Mouse (Mus musculus): ENCODE data around the gene Cblb. TPM values are rescaled to one million over a fixed set of nuclear protein-coding genes. Genes with fewer than 3 reads are reported as not detected.

Cblb gene
- polyA plus RNA-seq, 1 experiment from 2014 or later: 1.2 TPM

GRCm38 (mm10) chr16:52013812-52014211 is 17.2 kb upstream of the Cblb start:
- Histone ChIP-seq H3K4me3 (replicated peaks) (no peak overlapping the region), H3K9ac (no peak overlapping the region), H3K27me3 (no peaks in the 10 kb centered on the region), H3K9me3 (replicated peaks) (no peaks in the 10 kb centered on the region), H3K4me1 (replicated peaks) (no peaks in the 10 kb centered on the region), H3K4me2 (no peak overlapping the region), H3K27ac (no peak overlapping the region), H3K36me3 (no peaks in the 10 kb centered on the region)
- DNase-seq (no peak), ATAC-seq (ENCODE audit: low read depth) (no peak)
- WGBS (ENCODE audit: insufficient replicate concordance): 50% methylated on average over 2 of the region's 2 CpGs

DNA sequence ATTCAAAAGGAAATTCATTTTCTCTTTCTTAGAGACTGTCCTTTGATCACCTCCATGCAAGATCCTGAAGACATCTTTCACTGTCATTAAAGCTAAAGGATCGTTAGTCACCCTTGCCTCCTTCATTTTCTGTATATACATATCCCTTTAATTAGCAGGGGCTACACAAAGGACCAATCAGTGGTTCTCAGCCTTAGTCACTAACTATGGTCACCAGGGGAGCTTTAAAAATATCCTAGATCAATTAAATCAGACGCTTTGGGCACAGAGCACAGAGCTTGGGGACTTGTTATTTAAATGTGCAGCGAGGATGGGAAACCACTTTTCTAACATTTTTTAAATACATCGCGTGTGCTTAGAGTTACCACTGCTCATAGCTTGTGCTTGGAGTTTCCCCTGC is 7.6 kb upstream of the Cblb start:
- WGBS (ENCODE audit: insufficient replicate concordance): 68% methylated on average over 5 of the region's 5 CpGs
- no peak for ATAC-seq (ENCODE audit: low read depth)

GRCm38 (mm10) chr16:52027326-52027725 is 3.7 kb upstream of the Cblb start:
- no peaks in the 10 kb centered on the region for H3K9me3 ChIP-seq (replicated peaks)
- peaks cover 9% of the 10 kb centered on the region for H3K4me1 ChIP-seq (replicated peaks)
- no peak overlapping the region for H3K27ac ChIP-seq
- WGBS (ENCODE audit: insufficient replicate concordance): 71% methylated on average over 4 of the region's 4 CpGs
- ATAC-seq (ENCODE audit: low read depth) (no peak), DNase-seq (no peak)
- H3K4me2 ChIP-seq: no peak overlapping the region
- H3K36me3 ChIP-seq: no peaks in the 10 kb centered on the region
- H3K27me3 ChIP-seq: no peaks in the 10 kb centered on the region
- H3K9ac ChIP-seq: no peak overlapping the region
- H3K4me3 ChIP-seq (replicated peaks): no peak overlapping the region

More for the DNA sequence above, 7.6 kb upstream of the Cblb start:
- H3K27ac ChIP-seq: no peak overlapping the region
- H3K36me3 ChIP-seq: no peaks in the 10 kb centered on the region
- H3K4me1 ChIP-seq (replicated peaks): no peaks in the 10 kb centered on the region
- no peaks in the 10 kb centered on the region for H3K27me3 ChIP-seq
- no peaks in the 10 kb centered on the region for H3K9me3 ChIP-seq (replicated peaks)
- no peak for DNase-seq
- no peak overlapping the region for H3K4me2 ChIP-seq
- no peak overlapping the region for H3K9ac ChIP-seq
- no peak overlapping the region for H3K4me3 ChIP-seq (replicated peaks)

- DNase-seq (no peak), ATAC-seq (ENCODE audit: low read depth) (no peak)
- Histone ChIP-seq H3K9me3 (replicated peaks) (no peaks in the 10 kb centered on the region), H3K4me3 (replicated peaks) (no peak overlapping the region), H3K27me3 (no peaks in the 10 kb centered on the region), H3K36me3 (0 out of 2 replicates have a peak, but pooled peaks cover under 1% of the 10 kb centered on the region), H3K4me2 (no peak overlapping the region), H3K27ac (no peak overlapping the region), H3K9ac (no peak overlapping the region), H3K4me1 (replicated peaks) (peaks cover 16% of the 10 kb centered on the region)
- WGBS (ENCODE audit: insufficient replicate concordance): 67% methylated on average over 3 of the region's 3 CpGs
Measured at GRCm38 (mm10) chr16:52029001-52029400, 2.0 kb upstream of the Cblb start.

- WGBS (ENCODE audit: insufficient replicate concordance): under 1% methylated on average over 34 of the region's 37 CpGs
- H3K36me3 ChIP-seq: peaks cover 9% of the 10 kb centered on the region; the same call in 1 of the 2 replicates
Measured at GRCm38 (mm10) chr16:52031712-52032251, 757 bp downstream of the Cblb start.

DNA sequence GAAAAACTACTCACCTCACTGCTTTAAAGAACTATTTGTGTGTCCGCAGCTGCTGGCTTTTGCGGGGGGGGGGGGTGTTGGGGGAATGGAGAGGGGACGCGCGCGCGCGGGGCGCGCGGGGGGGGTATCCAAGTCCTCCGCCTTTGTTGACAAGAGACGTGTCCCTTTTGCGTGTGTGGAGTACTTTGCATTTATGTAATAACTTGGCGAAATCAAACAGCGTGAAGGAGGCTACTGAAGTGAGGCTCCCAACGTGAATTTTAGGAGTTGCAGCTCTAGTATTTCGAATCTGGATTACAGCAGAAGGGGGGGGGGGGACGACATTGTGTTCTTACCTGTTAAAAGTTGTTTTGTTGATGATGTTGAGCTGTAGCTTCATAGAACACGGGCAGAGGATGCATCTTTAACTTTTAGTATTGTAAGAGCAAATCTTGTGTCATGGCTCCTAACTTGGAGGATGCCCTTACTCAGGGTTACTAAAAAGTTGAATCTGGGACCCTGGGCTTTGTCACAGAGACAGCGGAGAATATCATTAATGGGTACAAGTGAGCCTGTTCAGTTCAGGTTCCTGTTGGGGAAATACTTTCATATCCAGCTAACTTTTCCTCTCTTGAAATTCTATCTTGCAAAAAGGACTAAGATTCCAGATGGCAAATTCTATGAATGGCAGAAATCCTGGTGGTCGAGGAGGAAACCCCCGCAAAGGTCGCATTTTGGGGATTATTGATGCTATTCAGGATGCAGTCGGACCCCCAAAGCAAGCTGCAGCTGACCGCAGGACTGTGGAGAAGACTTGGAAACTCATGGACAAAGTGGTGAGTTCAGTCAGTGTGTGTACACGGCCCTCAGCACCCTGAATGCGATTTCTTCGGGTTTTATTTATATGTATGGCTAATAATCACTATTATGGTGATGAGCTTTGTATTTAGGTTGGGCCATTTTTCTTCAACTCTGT is 1.6 kb downstream of the Cblb start:
- 24% methylated on average over 29 of the region's 29 CpGs for WGBS (ENCODE audit: insufficient replicate concordance)
- no peaks in the 10 kb centered on the region for H3K9me3 ChIP-seq (replicated peaks)
- ATAC-seq (ENCODE audit: low read depth) (no peak), DNase-seq (no peak)
- H3K9ac ChIP-seq: peak overlapping the region; percentile 89
- H3K27me3 ChIP-seq: no peaks in the 10 kb centered on the region
- H3K4me3 ChIP-seq (replicated peaks): peak overlapping the region; percentile 90
- peak overlapping the region; percentile 97 for H3K4me2 ChIP-seq
- H3K4me1 ChIP-seq (replicated peaks): peaks cover 16% of the 10 kb centered on the region
- H3K36me3 ChIP-seq: peaks cover 9% of the 10 kb centered on the region; the same call in 1 of the 2 replicates
- 0 out of 2 replicates have a peak overlapping the region, but pooled peaks have one; percentile 75 for H3K27ac ChIP-seq

More at GRCm38 (mm10) chr16:52031712-52032251, 757 bp downstream of the Cblb start:
- DNase-seq: peak; percentile 69
- peak overlapping the region; percentile 90 for H3K4me3 ChIP-seq (replicated peaks)
- ATAC-seq (ENCODE audit: low read depth): peak; percentile 57
- peak overlapping the region; percentile 97 for H3K4me2 ChIP-seq
- H3K9me3 ChIP-seq (replicated peaks): no peaks in the 10 kb centered on the region
- peak overlapping the region; percentile 89 for H3K9ac ChIP-seq
- no peaks in the 10 kb centered on the region for H3K27me3 ChIP-seq
- peak overlapping the region; percentile 75 for H3K27ac ChIP-seq
- H3K4me1 ChIP-seq (replicated peaks): peaks cover 16% of the 10 kb centered on the region

GRCm38 (mm10) chr16:52033381-52034315 is 2.6 kb downstream of the Cblb start:
- Histone ChIP-seq H3K36me3 (peaks cover 9% of the 10 kb centered on the region; the same call in 1 of the 2 replicates), H3K4me2 (no peak overlapping the region), H3K9ac (no peak overlapping the region), H3K4me3 (replicated peaks) (no peak overlapping the region), H3K27me3 (no peaks in the 10 kb centered on the region), H3K4me1 (replicated peaks) (peaks cover 16% of the 10 kb centered on the region), H3K27ac (no peak overlapping the region), H3K9me3 (replicated peaks) (no peaks in the 10 kb centered on the region)
- WGBS (ENCODE audit: insufficient replicate concordance): 84% methylated on average over 4 of the region's 4 CpGs
- ATAC-seq (ENCODE audit: low read depth): no peak
- no peak for DNase-seq

DNA sequence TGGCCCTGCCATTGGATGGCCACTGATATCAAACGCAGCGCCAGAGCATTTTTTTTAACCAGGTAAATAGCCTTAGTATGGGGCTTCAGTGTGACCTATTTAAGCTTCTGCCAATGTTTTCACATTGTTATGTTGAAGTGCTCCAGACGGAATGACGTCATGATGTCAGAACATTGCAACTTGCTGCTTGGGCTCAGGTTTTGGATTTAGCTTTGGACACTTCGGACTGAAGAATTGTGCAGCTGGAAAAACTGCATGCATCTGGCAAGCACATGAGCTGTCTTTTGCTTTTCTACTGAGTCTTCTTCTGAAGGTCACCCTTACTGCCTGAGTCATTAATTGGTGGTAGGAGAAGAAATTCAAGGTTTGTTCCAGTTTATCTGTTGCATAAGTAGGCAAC is 3.3 kb downstream of the Cblb start:
- DNase-seq: no peak
- Histone ChIP-seq H3K4me2 (no peak overlapping the region), H3K36me3 (peaks cover 9% of the 10 kb centered on the region; the same call in 1 of the 2 replicates), H3K27me3 (no peaks in the 10 kb centered on the region), H3K4me3 (replicated peaks) (no peak overlapping the region), H3K9me3 (replicated peaks) (no peaks in the 10 kb centered on the region), H3K9ac (no peak overlapping the region), H3K4me1 (replicated peaks) (peaks cover 16% of the 10 kb centered on the region), H3K27ac (no peak overlapping the region)
- 84% methylated on average over 5 of the region's 5 CpGs for WGBS (ENCODE audit: insufficient replicate concordance)
- no peak for ATAC-seq (ENCODE audit: low read depth)

GRCm38 (mm10) chr16:52036295-52036694 is 5.3 kb downstream of the Cblb start:
- no peak for DNase-seq
- Histone ChIP-seq H3K9ac (no peak overlapping the region), H3K9me3 (replicated peaks) (no peaks in the 10 kb centered on the region), H3K27me3 (no peaks in the 10 kb centered on the region), H3K4me1 (replicated peaks) (peaks cover 8% of the 10 kb centered on the region), H3K27ac (no peak overlapping the region), H3K4me3 (replicated peaks) (no peak overlapping the region), H3K36me3 (peaks cover 9% of the 10 kb centered on the region; the same call in 1 of the 2 replicates), H3K4me2 (no peak overlapping the region)
- no peak for ATAC-seq (ENCODE audit: low read depth)
- WGBS (ENCODE audit: insufficient replicate concordance): 51% methylated on average over 3 of the region's 3 CpGs

- H3K27ac ChIP-seq: no peak overlapping the region
- no peaks in the 10 kb centered on the region for H3K9me3 ChIP-seq (replicated peaks)
- WGBS (ENCODE audit: insufficient replicate concordance): 78% methylated on average over 4 of the region's 4 CpGs
- peaks cover 9% of the 10 kb centered on the region; the same call in 1 of the 2 replicates for H3K36me3 ChIP-seq
- H3K9ac ChIP-seq: no peak overlapping the region
- H3K4me3 ChIP-seq (replicated peaks): no peak overlapping the region
- no peak overlapping the region for H3K4me2 ChIP-seq
- DNase-seq (no peak), ATAC-seq (ENCODE audit: low read depth) (no peak)
- no peaks in the 10 kb centered on the region; the same call in 1 of the 2 replicates for H3K4me1 ChIP-seq (replicated peaks)
- H3K27me3 ChIP-seq: no peaks in the 10 kb centered on the region
Measured at GRCm38 (mm10) chr16:52038283-52038682, 7.3 kb downstream of the Cblb start.

All from liver, embryonic 13.5 days (tissue).